Mouse (Mus musculus) heart, embryonic 14.5 days (tissue): ENCODE results near the gene Nr5a2. TPM values are rescaled to one million over a fixed set of nuclear protein-coding genes. Genes with fewer than 3 reads are reported as not detected.

Experiments used
- ATAC-seq: fragments of 200-750 bp; cut with Nextera tagmentation; 2 replicates; pipeline ENCODE4 v1.8.0; 2017; ENCODE audit warnings: low read depth, moderate TSS enrichment; ENCODE audit not compliant: insufficient number of reproducible peaks, insufficient read depth, low FRiP score
- H3K27ac ChIP-seq, 2 experiments: fragments of 200-500 bp in 1 of 2; fragments of 300-500 bp in 1 of 2; sonication (generic) in 1 of 2; replicated peaks in 1 of 2; 2 replicates each; pipeline ENCODE4 v1.5.1; 2012 to 2014; ENCODE audit warnings: low read depth in 2 of 2, low read length in 2 of 2, control low read depth in 1 of 2, mild to moderate bottlenecking in 1 of 2, mixed read lengths in 1 of 2; ENCODE audit not compliant: control insufficient read depth in 1 of 2, insufficient read depth in 1 of 2
- H3K27me3 ChIP-seq: fragments of 300-500 bp; sonication (generic); 2 replicates; pipeline ENCODE4 v1.6.1; 2014; ENCODE audit warnings: mild to moderate bottlenecking, low read length, control low read depth; ENCODE audit not compliant: control insufficient read depth, insufficient read depth
- H3K36me3 ChIP-seq: fragments of 300-500 bp; sonication (generic); 2 replicates; pipeline ENCODE4 v1.6.1; 2014; ENCODE audit warnings: mild to moderate bottlenecking, control low read depth, low read length, mixed read lengths; ENCODE audit not compliant: control insufficient read depth, insufficient read depth
- H3K4me1 ChIP-seq, 2 experiments: fragments of 200-500 bp in 1 of 2; fragments of 300-500 bp in 1 of 2; sonication (generic) in 1 of 2; 2 replicates each; pipeline ENCODE4 v1.6.1; 2012 to 2014; ENCODE audit warnings: low read length in 2 of 2, control low read depth in 1 of 2, mixed read lengths in 1 of 2; ENCODE audit not compliant: control insufficient read depth in 2 of 2, insufficient read depth in 2 of 2
- H3K4me2 ChIP-seq: fragments of 300-500 bp; sonication (generic); 2 replicates; pipeline ENCODE4 v1.6.1; 2014; ENCODE audit warnings: mild to moderate bottlenecking, low read length
- H3K4me3 ChIP-seq, 2 experiments: fragments of 200-500 bp in 1 of 2; fragments of 300-500 bp in 1 of 2; sonication (generic) in 1 of 2; 2 replicates each; pipeline ENCODE4 v1.5.1; 2012 to 2014; ENCODE audit warnings: low read length in 2 of 2, mild to moderate bottlenecking in 2 of 2, control low read depth in 1 of 2, low read depth in 1 of 2, moderate library complexity in 1 of 2; ENCODE audit not compliant: control insufficient read depth in 1 of 2, insufficient read depth in 1 of 2
- H3K9ac ChIP-seq: fragments of 300-500 bp; sonication (generic); 2 replicates; pipeline ENCODE4 v1.6.1; 2014; ENCODE audit warnings: mild to moderate bottlenecking, low read length
- H3K9me3 ChIP-seq: fragments of 300-500 bp; sonication (generic); 2 replicates; pipeline ENCODE4 v1.6.1; 2016; ENCODE audit warnings: low read length, control low read depth; ENCODE audit not compliant: control insufficient read depth
- WGBS: fragments of 180-500 bp; shearing (Covaris S2); extraction: QIAGEN DNeasy Blood & Tissue Kit; methylation state at CpG from one replicate; pipeline ENCODE4 v1.1.7; 2014; 5-methylcytosine and 5-hydroxymethylcytosine counted together
- polyA plus RNA-seq: library from polyadenylated mRNA; unstranded; fragments of >200 nt; fragmentation: Nextera tagmentation; extraction: Ambion mirVana; gene quantifications from 2 replicates; pipeline ENCODE4 v1.2.1, GENCODE M21; 2014

Gene Nr5a2
- polyA plus RNA-seq, 1 experiment from 2014 or later: 0.38 TPM

DNA sequence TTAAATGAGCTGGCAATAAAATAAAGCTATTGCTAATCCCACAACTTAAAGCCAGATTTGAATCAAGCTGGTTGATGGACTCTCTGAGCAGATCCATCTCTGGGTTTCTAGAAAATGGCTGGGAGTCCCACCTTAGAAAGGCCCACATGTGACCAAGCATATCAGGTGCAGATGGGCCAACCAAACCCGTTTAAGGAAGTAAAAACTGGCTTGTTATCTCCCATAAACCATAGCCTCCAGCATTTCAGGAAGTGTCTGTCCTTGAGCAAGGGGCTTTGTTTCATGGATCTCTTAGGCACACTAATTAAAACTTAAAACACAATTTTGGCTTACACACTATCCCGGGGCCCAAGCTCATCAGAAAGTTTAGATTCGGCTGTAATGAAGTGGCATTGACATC lies 13.8 kb upstream of the Nr5a2 start:
- Histone ChIP-seq H3K9ac (no peak overlapping the region), H3K27me3 (no peaks in the 10 kb centered on the region), H3K9me3 (no peaks in the 10 kb centered on the region), H3K4me3 (no peak overlapping the region), H3K4me2 (no peak overlapping the region), H3K27ac (no peak overlapping the region), H3K4me1 (no peaks in the 10 kb centered on the region), H3K36me3 (no peaks in the 10 kb centered on the region)
- no peak for ATAC-seq
- 73% methylated on average over 3 of the region's 3 CpGs for WGBS

DNA sequence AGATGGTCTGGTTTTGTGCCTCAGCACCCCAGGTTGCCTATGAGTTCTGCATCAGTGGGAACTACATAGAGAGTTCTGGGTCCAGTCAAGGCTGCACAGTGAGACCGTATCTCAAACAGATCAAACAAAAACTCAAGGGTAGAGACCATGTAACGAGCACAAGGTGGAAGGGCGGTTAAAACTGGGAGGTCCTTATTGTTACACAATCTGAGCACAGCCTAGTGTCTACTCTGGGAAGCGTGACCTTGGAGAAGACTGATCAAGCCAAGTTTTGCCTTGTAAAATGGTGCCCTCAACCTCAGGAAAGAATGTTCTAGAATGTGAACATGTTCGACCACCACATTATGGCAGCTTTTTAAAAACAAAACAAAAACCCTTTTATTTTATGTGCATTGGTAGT lies 12.8 kb upstream of the Nr5a2 start:
- Histone ChIP-seq H3K9me3 (no peaks in the 10 kb centered on the region), H3K4me2 (no peak overlapping the region), H3K27me3 (no peaks in the 10 kb centered on the region), H3K4me3 (no peak overlapping the region), H3K36me3 (no peaks in the 10 kb centered on the region), H3K9ac (no peak overlapping the region), H3K27ac (no peak overlapping the region), H3K4me1 (no peaks in the 10 kb centered on the region)
- WGBS: 82% methylated on average over 5 of the region's 5 CpGs
- ATAC-seq: no peak

DNA sequence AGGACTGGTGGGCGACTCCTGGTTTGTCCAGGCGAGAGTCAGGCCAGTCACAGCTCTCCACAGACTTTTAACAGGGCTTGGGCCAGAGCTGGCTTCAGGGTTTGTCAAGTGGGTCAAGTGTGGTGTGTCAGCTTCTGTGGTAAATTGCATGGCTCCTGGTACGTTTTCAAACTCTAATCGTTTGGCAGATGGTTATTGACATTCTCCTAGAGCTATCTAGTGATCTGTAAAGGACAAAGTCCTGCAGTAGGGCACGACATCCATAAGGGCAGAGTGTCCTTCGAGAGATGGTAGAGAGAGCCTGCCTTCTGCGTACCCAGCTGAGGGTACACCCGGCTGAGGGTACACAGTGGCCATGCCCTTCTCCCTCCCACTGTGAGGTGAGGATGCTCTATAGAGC lies 10.7 kb upstream of the Nr5a2 start:
- H3K4me3 ChIP-seq: no peak overlapping the region
- H3K4me2 ChIP-seq: no peak overlapping the region
- no peaks in the 10 kb centered on the region for H3K4me1 ChIP-seq
- no peaks in the 10 kb centered on the region for H3K9me3 ChIP-seq
- ATAC-seq: no peak
- H3K27me3 ChIP-seq: no peaks in the 10 kb centered on the region
- H3K9ac ChIP-seq: no peak overlapping the region
- WGBS: 81% methylated on average over 8 of the region's 8 CpGs
- H3K36me3 ChIP-seq: no peaks in the 10 kb centered on the region
- no peak overlapping the region for H3K27ac ChIP-seq

DNA sequence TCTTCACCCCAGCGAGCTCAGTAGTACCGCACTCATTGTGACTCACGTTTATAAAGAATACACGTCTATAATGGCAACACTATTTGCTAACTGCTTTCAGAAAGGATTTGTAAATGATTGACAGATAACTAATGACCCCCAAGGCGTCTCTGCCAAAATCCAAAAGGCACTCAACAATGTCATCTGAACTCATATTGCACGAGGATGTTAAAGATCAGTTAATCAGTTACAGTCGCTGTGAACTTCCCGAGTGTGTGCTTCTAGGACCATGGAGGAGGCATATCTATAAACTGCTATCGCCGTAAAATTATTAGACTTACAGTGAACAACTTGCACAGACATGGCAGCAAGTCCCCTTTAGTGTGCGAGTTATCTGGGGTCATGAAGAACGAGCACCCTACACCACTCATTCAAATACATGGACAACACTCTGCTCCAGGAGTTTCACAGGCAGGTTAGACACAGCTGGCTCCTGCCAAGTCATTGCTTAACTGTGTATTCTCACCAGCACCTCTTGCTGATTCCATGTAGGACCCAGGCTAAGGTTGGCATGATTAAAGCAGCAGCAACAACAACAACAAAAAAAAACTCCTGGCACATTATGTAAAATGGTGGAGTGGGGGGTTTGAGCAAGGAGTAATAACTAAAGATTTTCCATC lies 6.6 kb upstream of the Nr5a2 start:
- no peak for ATAC-seq
- H3K4me2 ChIP-seq: no peak overlapping the region
- no peak overlapping the region for H3K4me3 ChIP-seq
- H3K36me3 ChIP-seq: no peaks in the 10 kb centered on the region
- H3K27me3 ChIP-seq: no peaks in the 10 kb centered on the region
- no peaks in the 10 kb centered on the region; a peak in 1 of 4 replicates for H3K4me1 ChIP-seq
- no peak overlapping the region for H3K9ac ChIP-seq
- H3K9me3 ChIP-seq: no peaks in the 10 kb centered on the region
- no peak overlapping the region for H3K27ac ChIP-seq
- 78% methylated on average over 12 of the region's 12 CpGs for WGBS

DNA sequence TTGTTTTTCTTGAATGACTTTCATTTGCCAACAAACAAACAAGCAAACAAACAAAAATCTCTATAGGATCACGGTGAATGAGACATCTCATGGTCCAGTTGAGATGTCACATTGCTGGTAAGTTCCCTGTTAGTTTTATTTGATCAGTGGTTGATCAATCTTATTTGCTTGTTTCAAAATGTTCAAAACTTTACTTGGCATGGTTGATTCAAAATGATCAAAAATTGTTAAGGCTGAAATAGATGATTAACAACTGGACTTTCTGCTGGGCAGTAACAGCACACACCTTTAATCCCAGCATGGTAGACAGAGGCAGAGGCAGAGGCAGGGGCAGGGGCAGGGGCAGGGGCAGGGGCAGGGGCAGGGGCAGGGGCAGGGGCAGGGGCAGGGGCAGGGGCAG lies 757 bp downstream of the Nr5a2 start:
- H3K4me2 ChIP-seq: no peak overlapping the region
- H3K27ac ChIP-seq: no peak overlapping the region
- H3K4me3 ChIP-seq: no peak overlapping the region
- no peak for ATAC-seq
- peaks cover 14% of the 10 kb centered on the region for H3K27me3 ChIP-seq
- H3K9ac ChIP-seq: no peak overlapping the region
- 91% methylated on average over 1 of the region's 1 CpGs for whole genome bisulfite sequencing
- no peaks in the 10 kb centered on the region for H3K36me3 ChIP-seq
- no peaks in the 10 kb centered on the region for H3K9me3 ChIP-seq
- peaks cover 5 to 8% of the 10 kb centered on the region in 2 experiments; a peak in 3 of 4 replicates for H3K4me1 ChIP-seq

DNA sequence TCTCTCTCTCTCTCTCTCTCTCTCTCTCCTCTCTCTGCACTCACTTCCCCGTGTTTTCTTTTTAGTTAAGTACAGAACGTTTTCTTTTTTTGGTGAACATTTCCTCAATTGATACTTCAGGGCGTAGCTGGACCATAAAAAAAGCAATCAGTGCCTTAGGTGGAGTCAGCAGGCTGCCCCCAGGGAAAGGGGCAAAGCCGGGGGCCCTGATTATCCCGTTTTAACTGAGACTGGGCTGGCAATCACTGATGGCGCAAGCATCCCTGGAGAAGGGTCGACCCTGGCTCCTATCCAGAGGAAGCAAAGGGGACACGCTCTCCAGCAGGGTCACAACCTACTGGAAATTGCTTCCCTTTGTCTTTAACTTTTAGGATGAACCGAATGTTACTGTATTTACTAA lies 1.6 kb downstream of the Nr5a2 start:
- peaks cover 5 to 8% of the 10 kb centered on the region in 2 experiments; a peak in 3 of 4 replicates for H3K4me1 ChIP-seq
- H3K36me3 ChIP-seq: no peaks in the 10 kb centered on the region
- no peak overlapping the region for H3K4me3 ChIP-seq
- no peaks in the 10 kb centered on the region for H3K9me3 ChIP-seq
- no peak overlapping the region for H3K27ac ChIP-seq
- no peak overlapping the region for H3K4me2 ChIP-seq
- no peak for ATAC-seq
- H3K9ac ChIP-seq: no peak overlapping the region
- WGBS: 13% methylated on average over 9 of the region's 9 CpGs
- peaks cover 21% of the 10 kb centered on the region for H3K27me3 ChIP-seq

DNA sequence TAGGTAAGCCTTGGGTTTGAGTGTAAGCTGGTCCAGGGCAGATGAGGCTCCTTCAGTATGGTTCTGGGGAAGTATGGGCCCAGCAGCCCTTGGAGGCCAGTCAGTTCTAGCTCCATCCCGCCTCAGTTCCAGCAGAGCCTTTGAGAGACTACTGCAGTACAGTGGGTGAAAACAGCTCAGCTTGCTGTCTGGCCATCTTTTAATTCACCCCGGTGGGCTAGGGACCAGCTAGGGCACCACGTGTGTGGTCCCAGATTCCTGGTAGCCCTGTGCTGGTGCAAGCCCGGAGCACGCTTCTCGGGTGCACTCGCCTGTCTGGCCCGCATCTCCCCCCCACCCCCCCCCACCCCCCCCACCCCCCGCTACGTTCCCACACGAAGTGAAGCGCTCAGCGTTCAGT lies 2.1 kb downstream of the Nr5a2 start:
- no peaks in the 10 kb centered on the region for H3K36me3 ChIP-seq
- H3K4me3 ChIP-seq: no peak overlapping the region
- H3K9ac ChIP-seq: no peak overlapping the region
- peaks cover 7 to 8% of the 10 kb centered on the region in 2 experiments; a peak in 3 of 4 replicates for H3K4me1 ChIP-seq
- H3K27me3 ChIP-seq: peaks cover 21% of the 10 kb centered on the region
- peak overlapping the region; percentile 35; the same call in 1 of the 2 replicates for H3K4me2 ChIP-seq
- no peaks in the 10 kb centered on the region for H3K9me3 ChIP-seq
- H3K27ac ChIP-seq: no peak overlapping the region
- 2% methylated on average over 12 of the region's 13 CpGs for WGBS
- ATAC-seq: no peak

DNA sequence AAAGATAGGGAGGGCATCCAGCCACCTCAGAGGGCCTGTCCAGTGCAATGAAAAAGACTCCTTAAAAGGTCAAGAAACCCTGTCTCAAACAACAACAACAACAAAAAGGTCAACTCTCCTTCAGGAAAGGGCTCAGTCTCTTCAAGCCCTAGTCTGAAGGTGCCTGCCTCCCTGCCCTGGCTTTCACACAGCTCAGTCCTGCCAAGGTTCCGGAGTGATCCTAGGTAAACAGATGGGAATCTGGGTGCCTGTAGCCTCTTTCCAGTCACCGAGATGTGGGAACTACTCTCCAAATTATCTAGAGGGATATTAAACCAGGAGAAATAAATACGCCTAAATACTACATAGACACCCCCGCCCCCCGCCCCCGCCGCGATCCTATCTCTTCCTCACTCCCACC lies 2.6 kb downstream of the Nr5a2 start:
- Histone ChIP-seq H3K9me3 (no peaks in the 10 kb centered on the region), H3K9ac (no peak overlapping the region), H3K4me3 (no peak overlapping the region), H3K4me2 (peak overlapping the region; percentile 35; the same call in 1 of the 2 replicates), H3K27me3 (peaks cover 26% of the 10 kb centered on the region), H3K27ac (no peak overlapping the region), H3K36me3 (no peaks in the 10 kb centered on the region), H3K4me1 (peaks cover 7 to 11% of the 10 kb centered on the region in 2 experiments)
- no peak for ATAC-seq
- 28% methylated on average over 8 of the region's 8 CpGs for WGBS
